Mouse (Mus musculus) liver, adult 2 months (tissue): ENCODE measurements at regions not wholly inside any gene's neighbourhood (a gene's known extent, or its start where the extent isn't known, plus 50 kb on each side); places are given as distances from the start of the nearest gene placed in this dataset.

ENCODE experiments used
- DNase-seq: peaks from one replicate; pipeline ENCODE4 v3.0.0-alpha.2; 2011; ENCODE audit warnings: low read depth, low spot score; ENCODE audit errors: extremely low read depth
- H3K27ac ChIP-seq: fragments of 200-500 bp; replicated peaks from 2 replicates; pipeline ENCODE4 v1.5.1; 2012; ENCODE audit warnings: low read depth, mild to moderate bottlenecking, control low read depth, inconsistent platforms, low read length; ENCODE audit not compliant: insufficient read depth
- H3K27me3 ChIP-seq: fragments of 200-500 bp; 2 replicates; pipeline ENCODE4 v1.6.1; 2012; ENCODE audit warnings: mild to moderate bottlenecking, moderate library complexity, low read length, inconsistent platforms; ENCODE audit not compliant: control insufficient read depth, insufficient read depth
- H3K36me3 ChIP-seq: fragments of 200-500 bp; 2 replicates; pipeline ENCODE4 v1.6.1; 2012; ENCODE audit warnings: low read length, inconsistent platforms; ENCODE audit not compliant: control insufficient read depth, insufficient read depth
- H3K4me1 ChIP-seq: fragments of 200-500 bp; 2 replicates; pipeline ENCODE4 v1.6.1; 2011; ENCODE audit warnings: low read length; ENCODE audit not compliant: control insufficient read depth, insufficient read depth
- H3K4me3 ChIP-seq: fragments of 200-500 bp; 2 replicates; pipeline ENCODE4 v1.5.1; 2011; ENCODE audit warnings: low read depth, mild to moderate bottlenecking, control low read depth, low read length, moderate library complexity; ENCODE audit not compliant: insufficient read depth
- H3K79me2 ChIP-seq: fragments of 200-500 bp; 2 replicates; pipeline ENCODE4 v1.6.1; 2012; ENCODE audit warnings: inconsistent platforms, mild to moderate bottlenecking, low read length, moderate library complexity; ENCODE audit not compliant: control insufficient read depth, insufficient read depth
- H3K9ac ChIP-seq: fragments of 200-500 bp; 2 replicates; pipeline ENCODE4 v1.6.1; 2012; ENCODE audit warnings: low read depth, mild to moderate bottlenecking, control low read depth, inconsistent platforms, low read length
- CTCF ChIP-seq: fragments of 200-500 bp; IDR thresholded peaks from 2 replicates; pipeline ENCODE4 v1.5.1; 2011; ENCODE audit warnings: low read depth, low read length, control low read depth
- POLR2A ChIP-seq: fragments of 200-500 bp; IDR thresholded peaks from 2 replicates; pipeline ENCODE4 v1.6.1; 2011; ENCODE audit warnings: low read length, control low read depth; ENCODE audit not compliant: insufficient read depth; ENCODE audit errors: extremely low read depth
- WGBS: fragments of 180-500 bp; shearing (Covaris S2); methylation state at CpG from one replicate; pipeline ENCODE4 v1.1.7; 2018; 5-methylcytosine and 5-hydroxymethylcytosine counted together

- H3K79me2 ChIP-seq, result no peaks in the 10 kb centered on the region
- TF ChIP-seq POLR2A (no peak), CTCF (no peak)
- no peak for DNase-seq
- no peaks in the 10 kb centered on the region for H3K4me1 ChIP-seq
- H3K27me3 ChIP-seq, result no peaks in the 10 kb centered on the region
- no peak overlapping the region for H3K9ac ChIP-seq
- H3K36me3 ChIP-seq, result no peaks in the 10 kb centered on the region
- H3K4me3 ChIP-seq, result no peak overlapping the region
- 80% methylated on average over 8 of the region's 8 CpGs for WGBS
- no peak overlapping the region for H3K27ac ChIP-seq
Measured at GRCm38 (mm10) chr1:45679964-45680709, 114.8 kb upstream of the Wdr75 start.

GRCm38 (mm10) chr1:45700893-45701292, 94.1 kb upstream of the Wdr75 start:
- no peaks in the 10 kb centered on the region for H3K27me3 ChIP-seq
- no peaks in the 10 kb centered on the region for H3K4me1 ChIP-seq
- no peak overlapping the region for H3K4me3 ChIP-seq
- no peak overlapping the region for H3K9ac ChIP-seq
- no peaks in the 10 kb centered on the region for H3K36me3 ChIP-seq
- no peak overlapping the region for H3K27ac ChIP-seq
- TF ChIP-seq POLR2A, result no peak
- TF ChIP-seq CTCF, result no peak
- no peak for DNase-seq
- 33% methylated on average over 1 of the region's 1 CpGs for WGBS
- H3K79me2 ChIP-seq, result no peaks in the 10 kb centered on the region

DNA sequence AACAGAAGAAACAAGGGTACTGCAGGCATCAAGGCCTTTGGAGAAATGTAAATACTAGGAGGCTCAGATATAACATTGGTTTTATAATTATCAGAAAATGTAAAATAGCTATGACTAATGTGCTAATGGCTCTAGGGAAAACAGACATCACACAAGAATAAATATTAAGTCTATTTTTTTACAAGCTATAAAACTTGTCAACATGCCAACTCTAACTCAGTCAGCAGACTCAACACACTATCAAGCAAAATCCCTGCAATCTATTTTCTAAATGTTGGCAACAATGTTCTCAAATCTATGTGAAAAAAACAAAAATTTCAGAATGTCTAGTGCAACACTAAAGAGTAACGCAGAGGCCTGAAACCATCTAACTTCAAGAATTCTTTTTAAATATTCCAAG, 93.5 kb upstream of the Wdr75 start:
- no peaks in the 10 kb centered on the region for H3K79me2 ChIP-seq
- no peaks in the 10 kb centered on the region for H3K27me3 ChIP-seq
- H3K9ac ChIP-seq, result no peak overlapping the region
- no peak overlapping the region for H3K27ac ChIP-seq
- no peak for DNase-seq
- no peaks in the 10 kb centered on the region for H3K36me3 ChIP-seq
- WGBS, result 100% methylated on average over 1 of the region's 1 CpGs
- no peaks in the 10 kb centered on the region for H3K4me1 ChIP-seq
- no peak overlapping the region for H3K4me3 ChIP-seq
- TF ChIP-seq CTCF, result no peak
- no peak for TF ChIP-seq POLR2A

GRCm38 (mm10) chr1:45723369-45723768, 71.6 kb upstream of the Wdr75 start:
- H3K27ac ChIP-seq, result no peak overlapping the region

GRCm38 (mm10) chr1:45732958-45733357, 62.0 kb upstream of the Wdr75 start:
- TF ChIP-seq CTCF (no peak), POLR2A (no peak)
- Histone ChIP-seq H3K27ac (no peak overlapping the region), H3K4me3 (no peak overlapping the region), H3K9ac (no peak overlapping the region), H3K36me3 (no peaks in the 10 kb centered on the region), H3K27me3 (no peaks in the 10 kb centered on the region), H3K4me1 (no peaks in the 10 kb centered on the region), H3K79me2 (no peaks in the 10 kb centered on the region)
- no peak for DNase-seq
- 89% methylated on average over 3 of the region's 3 CpGs for WGBS

More at GRCm38 (mm10) chr1:45723369-45723768, 71.6 kb upstream of the Wdr75 start:
- no peak for TF ChIP-seq POLR2A
- TF ChIP-seq CTCF, result no peak
- no peaks in the 10 kb centered on the region for H3K27me3 ChIP-seq
- WGBS, result 83% methylated on average over 2 of the region's 2 CpGs
- DNase-seq, result no peak
- no peaks in the 10 kb centered on the region for H3K4me1 ChIP-seq
- no peaks in the 10 kb centered on the region for H3K36me3 ChIP-seq
- no peak overlapping the region for H3K9ac ChIP-seq
- H3K4me3 ChIP-seq, result no peak overlapping the region
- H3K79me2 ChIP-seq, result no peaks in the 10 kb centered on the region

- Histone ChIP-seq H3K79me2 (no peaks in the 10 kb centered on the region), H3K36me3 (no peaks in the 10 kb centered on the region), H3K27ac (no peak overlapping the region), H3K27me3 (no peaks in the 10 kb centered on the region), H3K4me3 (no peak overlapping the region), H3K9ac (no peak overlapping the region), H3K4me1 (no peaks in the 10 kb centered on the region)
- DNase-seq, result no peak
- 83% methylated on average over 1 of the region's 1 CpGs for WGBS
- no peak for TF ChIP-seq CTCF
- TF ChIP-seq POLR2A, result no peak
Measured at GRCm38 (mm10) chr1:45745136-45745535, 49.8 kb upstream of the Wdr75 start.
